Mouse (Mus musculus) lung, postnatal 0 days (tissue): ENCODE results near the gene Gm49337. TPM values are rescaled to one million over a fixed set of nuclear protein-coding genes. Genes with fewer than 3 reads are reported as not detected.
A peak's percentile ranks its signal among the peaks of the same experiment; 100 is the strongest.
"Not testable (repeated sequence)": the region's sequence is repeated elsewhere in the genome, so short reads cannot be mapped to it uniquely, and the experiment has no call there.

Experiments used
- ATAC-seq: fragments of 200-750 bp; cut with Nextera tagmentation; 2 replicates; pipeline ENCODE4 v1.8.0; 2017; ENCODE audit warnings: moderate library complexity
- DNase-seq: peaks from one replicate; pipeline ENCODE4 v3.0.0-alpha.2; 2016; ENCODE audit warnings: low spot score
- H3K27ac ChIP-seq: fragments of 300-500 bp; sonication (generic); 2 replicates; pipeline ENCODE4 v1.5.1; 2014; ENCODE audit warnings: antibody characterized with exemption, mild to moderate bottlenecking, low read length, mixed read lengths
- H3K27me3 ChIP-seq: fragments of 300-500 bp; sonication (generic); replicated peaks from 2 replicates; pipeline ENCODE4 v1.6.1; 2014; ENCODE audit warnings: low read length, mixed read lengths; ENCODE audit not compliant: insufficient read depth
- H3K36me3 ChIP-seq: fragments of 300-500 bp; sonication (generic); 2 replicates; pipeline ENCODE4 v1.6.1; 2014; ENCODE audit warnings: low read length, mixed read lengths; ENCODE audit not compliant: insufficient read depth
- H3K4me1 ChIP-seq: fragments of 300-500 bp; sonication (generic); 2 replicates; pipeline ENCODE4 v1.6.1; 2014; ENCODE audit warnings: antibody characterized with exemption, low read depth, low read length, mixed read lengths; ENCODE audit not compliant: insufficient read depth
- H3K4me2 ChIP-seq: fragments of 300-500 bp; sonication (generic); replicated peaks from 2 replicates; pipeline ENCODE4 v1.6.1; 2014; ENCODE audit warnings: low read depth, mild to moderate bottlenecking, low read length, moderate library complexity, mixed read lengths
- H3K4me3 ChIP-seq: fragments of 300-500 bp; sonication (generic); 2 replicates; pipeline ENCODE4 v1.5.1; 2014; ENCODE audit warnings: low read depth, low read length
- H3K9ac ChIP-seq: fragments of 300-500 bp; sonication (generic); replicated peaks from 2 replicates; pipeline ENCODE4 v1.6.1; 2014; ENCODE audit warnings: low read depth, mild to moderate bottlenecking
- H3K9me3 ChIP-seq: fragments of 300-500 bp; sonication (generic); 2 replicates; pipeline ENCODE4 v1.6.1; 2016; ENCODE audit warnings: low read length, mixed read lengths
- CTCF ChIP-seq: IDR thresholded peaks from 2 replicates; pipeline ENCODE4 v1.5.1; 2016; ENCODE audit warnings: antibody characterized with exemption, mild to moderate bottlenecking
- EP300 ChIP-seq: IDR thresholded peaks from 2 replicates; pipeline ENCODE4 v1.6.1; 2016; ENCODE audit warnings: antibody characterized with exemption, mild to moderate bottlenecking, control low read depth
- whole genome bisulfite sequencing: fragments of 180-500 bp; shearing (Covaris S2); extraction: QIAGEN DNeasy Blood & Tissue Kit; methylation state at CpG from one replicate; pipeline ENCODE4 v1.1.7; 2014; 5-methylcytosine and 5-hydroxymethylcytosine counted together
- polyA plus RNA-seq: library from polyadenylated mRNA; unstranded; fragments of >200 nt; fragmentation: Nextera tagmentation; extraction: Ambion mirVana; gene quantifications from 2 replicates; pipeline ENCODE4 v1.2.1, GENCODE M21; 2015

Gm49337 gene
- polyA plus RNA-seq, 1 experiment from 2014 or later: not detected

- ATAC-seq (no peak), DNase-seq (peak; percentile 23)
- H3K27me3 ChIP-seq: no peaks in the 10 kb centered on the region
- H3K36me3 ChIP-seq: no peaks in the 10 kb centered on the region
- H3K9ac ChIP-seq: peak overlapping the region; percentile 75
- peak overlapping the region; percentile 67 for H3K4me3 ChIP-seq
- no peak; the same call in 1 of the 2 replicates for TF ChIP-seq EP300
- TF ChIP-seq CTCF: no peak
- no peaks in the 10 kb centered on the region for H3K9me3 ChIP-seq
- peak overlapping the region; percentile 96 for H3K27ac ChIP-seq
- peak overlapping the region; percentile 84 for H3K4me2 ChIP-seq
- WGBS: under 1% methylated on average over 23 of the region's 23 CpGs
- H3K4me1 ChIP-seq: no peaks in the 10 kb centered on the region
These were observed 49.0 kb downstream of the Gm49337 start for GRCm38 (mm10) chr4:116221996-116222842.

- no peak overlapping the region for H3K27ac ChIP-seq
These were observed 49.6 kb downstream of the Gm49337 start for GRCm38 (mm10) chr4:116222843-116223119.

GRCm38 (mm10) chr4:116243377-116243776 is 70.2 kb downstream of the Gm49337 start:
- Histone ChIP-seq H3K4me3 (no peak overlapping the region), H3K9ac (no peak overlapping the region), H3K36me3 (no peaks in the 10 kb centered on the region), H3K4me2 (no peak overlapping the region), H3K27ac (no peak overlapping the region), H3K4me1 (no peaks in the 10 kb centered on the region), H3K27me3 (no peaks in the 10 kb centered on the region), H3K9me3 (no peaks in the 10 kb centered on the region)
- DNase-seq (no peak), ATAC-seq (no peak)
- 69% methylated on average over 3 of the region's 3 CpGs for WGBS
- TF ChIP-seq CTCF: no peak
- TF ChIP-seq EP300: no peak

More at GRCm38 (mm10) chr4:116222843-116223119, 49.6 kb downstream of the Gm49337 start:
- DNase-seq (no peak), ATAC-seq (no peak)
- no peaks in the 10 kb centered on the region for H3K27me3 ChIP-seq
- 3% methylated on average over 6 of the region's 6 CpGs for WGBS
- H3K4me1 ChIP-seq: no peaks in the 10 kb centered on the region
- 0 out of 2 replicates have a peak overlapping the region, but pooled peaks have one; percentile 75 for H3K9ac ChIP-seq
- H3K4me2 ChIP-seq: peak overlapping the region; percentile 84
- peak overlapping the region; percentile 67 for H3K4me3 ChIP-seq
- no peaks in the 10 kb centered on the region for H3K36me3 ChIP-seq
- no peak for TF ChIP-seq CTCF
- TF ChIP-seq EP300: no peak
- no peaks in the 10 kb centered on the region for H3K9me3 ChIP-seq

GRCm38 (mm10) chr4:116244240-116244639 is 71.1 kb downstream of the Gm49337 start:
- no peaks in the 10 kb centered on the region for H3K27me3 ChIP-seq
- ATAC-seq: no peak
- TF ChIP-seq EP300 (no peak), CTCF (no peak)
- H3K4me1 ChIP-seq: no peaks in the 10 kb centered on the region
- H3K9ac ChIP-seq: no peak overlapping the region
- H3K36me3 ChIP-seq: no peaks in the 10 kb centered on the region
- WGBS: 61% methylated on average over 2 of the region's 2 CpGs
- no peaks in the 10 kb centered on the region for H3K9me3 ChIP-seq
- no peak overlapping the region for H3K27ac ChIP-seq
- no peak overlapping the region for H3K4me2 ChIP-seq
- no peak overlapping the region for H3K4me3 ChIP-seq
- no peak for DNase-seq

GRCm38 (mm10) chr4:116245926-116246325 is 72.7 kb downstream of the Gm49337 start:
- not testable (repeated sequence) for H3K9me3 ChIP-seq, H3K27ac ChIP-seq, H3K4me3 ChIP-seq, H3K9ac ChIP-seq, ATAC-seq, H3K27me3 ChIP-seq, H3K4me1 ChIP-seq, H3K4me2 ChIP-seq, H3K36me3 ChIP-seq
- peak; percentile 72 for DNase-seq
- TF ChIP-seq CTCF: peak; percentile 71
- WGBS: 34% methylated on average over 3 of the region's 3 CpGs

GRCm38 (mm10) chr4:116249986-116250385 is 76.8 kb downstream of the Gm49337 start:
- Histone ChIP-seq H3K9me3 (no peaks in the 10 kb centered on the region), H3K4me1 (no peaks in the 10 kb centered on the region), H3K36me3 (no peaks in the 10 kb centered on the region), H3K4me2 (no peak overlapping the region), H3K27me3 (no peaks in the 10 kb centered on the region), H3K27ac (no peak overlapping the region), H3K9ac (no peak overlapping the region), H3K4me3 (no peak overlapping the region)
- ATAC-seq (no peak), DNase-seq (no peak)
- TF ChIP-seq EP300: no peak
- WGBS: 94% methylated on average over 3 of the region's 3 CpGs
